Mouse (Mus musculus): ENCODE results near the gene Rab29. TPM values are rescaled to one million over a fixed set of nuclear protein-coding genes. Genes with fewer than 3 reads are reported as not detected.
A peak's percentile ranks its signal among the peaks of the same experiment; 100 is the strongest.

Rab29 gene
- polyA plus RNA-seq, 1 experiment from 2014 or later: 11.6 TPM

DNA sequence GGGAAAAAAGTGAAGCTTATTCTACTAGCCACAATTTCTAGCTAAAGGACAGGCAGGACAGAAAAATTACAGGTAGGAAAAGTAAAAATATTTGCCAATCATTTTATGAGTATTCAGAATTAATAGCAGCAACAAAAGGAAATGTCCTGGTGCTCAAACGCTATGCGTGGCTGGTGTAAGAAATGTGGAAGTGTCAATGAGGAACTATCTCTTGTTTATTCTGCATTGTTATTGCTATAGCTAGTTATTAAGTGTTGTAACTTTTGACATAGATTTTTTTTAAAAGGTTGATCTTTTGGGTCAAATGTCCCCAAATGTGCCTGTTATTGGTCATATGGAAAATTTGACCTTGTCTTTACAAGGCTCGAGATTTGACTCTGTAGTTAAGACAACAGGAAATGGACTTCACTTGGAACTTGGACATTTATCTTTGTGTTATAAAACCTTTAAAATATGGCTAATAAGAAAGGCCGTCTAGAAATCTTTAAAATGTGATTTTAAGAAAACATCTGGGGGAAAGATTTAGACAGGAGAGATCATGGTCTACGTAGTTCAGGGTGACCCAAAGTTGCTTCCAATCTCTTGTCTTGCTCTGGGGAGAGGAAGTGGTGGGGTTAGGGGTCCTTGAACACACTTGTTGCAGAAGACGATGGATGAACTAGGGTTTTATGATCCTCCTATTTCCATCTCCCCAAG is 572 bp upstream of the Rab29 start:
- Histone ChIP-seq H3K4me2 (peak overlapping the region; percentile 85), H3K9ac (no peak overlapping the region), H3K27ac (no peak overlapping the region), H3K27me3 (replicated peaks) (no peaks in the 10 kb centered on the region), H3K4me1 (peaks cover 12% of the 10 kb centered on the region), H3K4me3 (peak overlapping the region; percentile 71), H3K9me3 (replicated peaks) (no peaks in the 10 kb centered on the region), H3K36me3 (no peaks in the 10 kb centered on the region)
- ATAC-seq: no peak
- WGBS (ENCODE audit: insufficient replicate concordance): 43% methylated on average over 6 of the region's 6 CpGs

- H3K9ac ChIP-seq: peak overlapping the region; percentile 74
- no peaks in the 10 kb centered on the region; the same call in 1 of the 2 replicates for H3K36me3 ChIP-seq
- H3K4me3 ChIP-seq: peak overlapping the region; percentile 71
- WGBS (ENCODE audit: insufficient replicate concordance): 30% methylated on average over 10 of the region's 10 CpGs
- H3K27me3 ChIP-seq (replicated peaks): no peaks in the 10 kb centered on the region
- ATAC-seq: 0 out of 2 replicates have a peak, but pooled peaks have one; percentile 2
- H3K4me1 ChIP-seq: peaks cover 12% of the 10 kb centered on the region
- H3K4me2 ChIP-seq: peak overlapping the region; percentile 85
- no peaks in the 10 kb centered on the region for H3K9me3 ChIP-seq (replicated peaks)
- no peak overlapping the region for H3K27ac ChIP-seq
Measured at GRCm38 (mm10) chr1:131867946-131868290, 894 bp downstream of the Rab29 start.

DNA sequence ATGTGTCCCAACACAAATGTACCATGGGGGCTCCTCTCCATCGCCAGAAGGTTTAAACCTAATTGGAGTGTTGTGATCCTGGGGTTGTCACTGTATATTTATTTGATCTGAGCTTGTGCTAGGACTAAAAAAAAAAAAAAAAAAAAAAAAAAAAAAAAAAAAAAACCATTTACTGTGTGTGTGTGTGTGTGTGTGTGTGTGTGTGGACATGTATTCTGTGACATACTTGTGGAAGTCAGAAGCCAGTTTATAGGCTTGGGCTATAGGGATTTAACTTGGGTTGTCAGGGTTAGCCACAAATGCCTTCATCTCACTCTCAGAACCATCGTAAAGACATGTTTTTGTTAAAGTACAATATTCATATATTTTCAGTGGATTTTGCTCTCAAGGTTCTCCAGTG is 2.5 kb downstream of the Rab29 start:
- H3K9ac ChIP-seq: no peak overlapping the region
- no peak overlapping the region for H3K27ac ChIP-seq
- no peak overlapping the region for H3K4me2 ChIP-seq
- no peaks in the 10 kb centered on the region for H3K27me3 ChIP-seq (replicated peaks)
- WGBS (ENCODE audit: insufficient replicate concordance): 67% methylated on average over 2 of the region's 2 CpGs
- ATAC-seq: no peak
- H3K4me1 ChIP-seq: peaks cover 12% of the 10 kb centered on the region
- no peaks in the 10 kb centered on the region for H3K9me3 ChIP-seq (replicated peaks)
- no peaks in the 10 kb centered on the region; the same call in 1 of the 2 replicates for H3K36me3 ChIP-seq
- H3K4me3 ChIP-seq: no peak overlapping the region

DNA sequence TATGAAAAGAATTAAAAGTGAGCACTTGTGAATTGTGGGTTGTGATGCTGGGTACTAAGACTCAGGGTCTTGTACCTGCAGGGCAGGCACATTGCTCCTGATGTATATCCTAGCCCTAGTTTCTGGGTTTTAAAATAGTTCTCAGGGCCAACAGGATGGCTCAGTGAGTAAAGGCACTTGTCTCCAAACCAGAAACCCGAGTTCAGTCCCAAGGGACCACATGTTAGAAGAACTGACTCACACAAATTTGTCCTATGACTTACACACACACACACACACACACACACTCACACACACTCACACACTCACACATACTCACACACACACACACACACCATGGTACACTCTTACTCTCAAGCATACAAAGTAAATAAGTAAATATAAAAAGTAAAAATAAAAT is 5.8 kb downstream of the Rab29 start:
- H3K4me2 ChIP-seq: no peak overlapping the region
- no peak overlapping the region for H3K4me3 ChIP-seq
- no peaks in the 10 kb centered on the region for H3K27me3 ChIP-seq (replicated peaks)
- H3K27ac ChIP-seq: no peak overlapping the region
- H3K9ac ChIP-seq: no peak overlapping the region
- H3K4me1 ChIP-seq: peaks cover 4% of the 10 kb centered on the region
- WGBS (ENCODE audit: insufficient replicate concordance): 54% methylated on average over 1 of the region's 1 CpGs
- H3K9me3 ChIP-seq (replicated peaks): no peaks in the 10 kb centered on the region
- no peak for ATAC-seq
- H3K36me3 ChIP-seq: no peaks in the 10 kb centered on the region; the same call in 1 of the 2 replicates

GRCm38 (mm10) chr1:131879816-131880215 is 12.8 kb downstream of the Rab29 start:
- Histone ChIP-seq H3K27me3 (replicated peaks) (no peaks in the 10 kb centered on the region), H3K9me3 (replicated peaks) (no peaks in the 10 kb centered on the region), H3K4me3 (no peak overlapping the region), H3K27ac (no peak overlapping the region), H3K36me3 (no peaks in the 10 kb centered on the region), H3K9ac (no peak overlapping the region), H3K4me2 (no peak overlapping the region), H3K4me1 (no peaks in the 10 kb centered on the region)
- 71% methylated on average over 2 of the region's 2 CpGs for WGBS (ENCODE audit: insufficient replicate concordance)
- no peak for ATAC-seq

GRCm38 (mm10) chr1:131882787-131883186 is 15.8 kb downstream of the Rab29 start:
- H3K4me1 ChIP-seq: no peaks in the 10 kb centered on the region
- no peaks in the 10 kb centered on the region for H3K36me3 ChIP-seq
- ATAC-seq: no peak
- no peak overlapping the region for H3K4me3 ChIP-seq
- no peaks in the 10 kb centered on the region; the same call in 1 of the 2 replicates for H3K27me3 ChIP-seq (replicated peaks)
- no peaks in the 10 kb centered on the region for H3K9me3 ChIP-seq (replicated peaks)
- H3K27ac ChIP-seq: no peak overlapping the region
- H3K9ac ChIP-seq: no peak overlapping the region
- H3K4me2 ChIP-seq: no peak overlapping the region
- WGBS (ENCODE audit: insufficient replicate concordance): 29% methylated on average over 2 of the region's 2 CpGs

GRCm38 (mm10) chr1:131886173-131886572 is 19.1 kb downstream of the Rab29 start:
- Histone ChIP-seq H3K27me3 (replicated peaks) (no peaks in the 10 kb centered on the region; the same call in 1 of the 2 replicates), H3K4me3 (no peak overlapping the region), H3K4me2 (no peak overlapping the region), H3K9me3 (replicated peaks) (no peaks in the 10 kb centered on the region), H3K9ac (no peak overlapping the region), H3K27ac (no peak overlapping the region), H3K36me3 (no peaks in the 10 kb centered on the region), H3K4me1 (no peaks in the 10 kb centered on the region)
- no peak for ATAC-seq
- WGBS (ENCODE audit: insufficient replicate concordance): 55% methylated on average over 2 of the region's 2 CpGs

DNA sequence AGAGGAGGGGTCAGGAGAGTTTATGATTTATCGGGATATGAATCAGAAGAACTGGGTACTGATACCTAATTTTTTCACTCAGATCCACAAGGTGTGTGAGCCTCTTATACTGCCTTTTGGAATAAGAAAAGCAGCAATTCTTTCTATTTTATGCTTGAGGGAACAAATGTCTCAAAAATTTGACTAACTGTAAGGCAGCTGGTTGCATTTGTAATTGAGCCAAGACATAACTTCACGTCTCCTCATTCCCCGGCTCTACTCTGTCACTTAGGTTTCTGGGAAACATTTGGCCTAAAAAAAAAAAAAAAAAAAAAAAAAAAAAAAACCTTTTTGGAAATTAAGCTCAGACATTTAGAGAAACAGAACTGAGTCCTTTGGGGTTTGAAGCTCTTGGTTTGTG is 19.6 kb downstream of the Rab29 start:
- H3K9me3 ChIP-seq (replicated peaks): no peaks in the 10 kb centered on the region
- H3K27ac ChIP-seq: no peak overlapping the region
- no peak overlapping the region for H3K9ac ChIP-seq
- 80% methylated on average over 3 of the region's 3 CpGs for WGBS (ENCODE audit: insufficient replicate concordance)
- no peak overlapping the region for H3K4me3 ChIP-seq
- ATAC-seq: no peak
- no peak overlapping the region for H3K4me2 ChIP-seq
- no peaks in the 10 kb centered on the region for H3K36me3 ChIP-seq
- no peaks in the 10 kb centered on the region for H3K4me1 ChIP-seq
- no peaks in the 10 kb centered on the region; the same call in 1 of the 2 replicates for H3K27me3 ChIP-seq (replicated peaks)

GRCm38 (mm10) chr1:131890043-131890658 is 23.1 kb downstream of the Rab29 start:
- H3K9ac ChIP-seq: no peak overlapping the region
- H3K9me3 ChIP-seq (replicated peaks): no peaks in the 10 kb centered on the region
- H3K4me3 ChIP-seq: no peak overlapping the region
- H3K27ac ChIP-seq: no peak overlapping the region
- H3K36me3 ChIP-seq: no peaks in the 10 kb centered on the region
- ATAC-seq: no peak
- H3K27me3 ChIP-seq (replicated peaks): no peaks in the 10 kb centered on the region; the same call in 1 of the 2 replicates
- H3K4me2 ChIP-seq: no peak overlapping the region
- WGBS (ENCODE audit: insufficient replicate concordance): 65% methylated on average over 6 of the region's 6 CpGs
- H3K4me1 ChIP-seq: no peaks in the 10 kb centered on the region

DNA sequence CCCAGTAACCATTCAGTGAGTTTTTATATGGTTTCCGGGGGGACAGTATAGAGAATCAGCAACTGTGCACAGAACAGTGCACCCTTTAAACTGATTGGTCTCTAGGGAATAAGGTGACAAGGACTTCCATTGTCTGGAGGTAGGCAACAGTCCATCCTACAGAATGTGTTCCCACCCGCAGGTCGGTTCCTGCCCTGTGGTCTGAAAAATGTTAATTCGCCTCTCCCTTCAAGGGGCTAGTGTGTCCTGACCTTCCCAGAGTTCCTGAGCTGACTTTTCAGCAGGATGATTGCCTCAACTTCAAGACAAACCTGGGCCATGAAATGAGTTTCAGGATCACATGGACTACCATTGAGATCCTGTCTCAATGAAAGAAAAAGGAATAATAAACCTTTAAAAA is 24.4 kb downstream of the Rab29 start:
- no peak for ATAC-seq
- 68% methylated on average over 4 of the region's 4 CpGs for WGBS (ENCODE audit: insufficient replicate concordance)
- H3K27me3 ChIP-seq (replicated peaks): no peaks in the 10 kb centered on the region; the same call in 1 of the 2 replicates
- no peaks in the 10 kb centered on the region for H3K9me3 ChIP-seq (replicated peaks)
- H3K4me3 ChIP-seq: no peak overlapping the region
- H3K27ac ChIP-seq: no peak overlapping the region
- no peaks in the 10 kb centered on the region for H3K36me3 ChIP-seq
- H3K4me2 ChIP-seq: no peak overlapping the region
- H3K9ac ChIP-seq: no peak overlapping the region
- H3K4me1 ChIP-seq: no peaks in the 10 kb centered on the region

- no peak overlapping the region for H3K4me2 ChIP-seq
- ATAC-seq: no peak
- H3K9me3 ChIP-seq (replicated peaks): no peaks in the 10 kb centered on the region
- 63% methylated on average over 4 of the region's 4 CpGs for WGBS (ENCODE audit: insufficient replicate concordance)
- no peaks in the 10 kb centered on the region for H3K36me3 ChIP-seq
- H3K4me3 ChIP-seq: no peak overlapping the region
- H3K27me3 ChIP-seq (replicated peaks): peaks cover 26% of the 10 kb centered on the region
- no peaks in the 10 kb centered on the region for H3K4me1 ChIP-seq
- no peak overlapping the region for H3K9ac ChIP-seq
- no peak overlapping the region for H3K27ac ChIP-seq
Measured at GRCm38 (mm10) chr1:131902679-131903078, 35.7 kb downstream of the Rab29 start.

- no peak overlapping the region for H3K27ac ChIP-seq
- WGBS (ENCODE audit: insufficient replicate concordance): 73% methylated on average over 7 of the region's 7 CpGs
- no peak for ATAC-seq
- H3K4me1 ChIP-seq: no peaks in the 10 kb centered on the region
- H3K4me2 ChIP-seq: no peak overlapping the region
- no peak overlapping the region for H3K4me3 ChIP-seq
- H3K9me3 ChIP-seq (replicated peaks): no peaks in the 10 kb centered on the region
- H3K27me3 ChIP-seq (replicated peaks): peaks cover 32% of the 10 kb centered on the region
- no peaks in the 10 kb centered on the region for H3K36me3 ChIP-seq
- no peak overlapping the region for H3K9ac ChIP-seq
Measured at GRCm38 (mm10) chr1:131903251-131903650, 36.2 kb downstream of the Rab29 start.
